In genomic region chr11:8944114-8944513, GRCm38 (mm10) we compare ENCODE assay signal across 18 mouse cellular contexts. TPM values are rescaled to one million over a fixed set of nuclear protein-coding genes. Genes with fewer than 3 reads are reported as not detected.
"Had no signal": no experiment of that assay in that cellular context is flagged by ENCODE, and none has a peak within 500 bp of the region (broad histone marks: within the 10 kb centered on the region; RNA-seq: fewer than 3 reads in every experiment).

No protein-coding gene starts in this region.

- H3K9ac ChIP-seq: kidney, embryonic 15.5 days; lung, embryonic 15.5 days had no signal

- H3K27me3 ChIP-seq: kidney, embryonic 15.5 days; lung, embryonic 15.5 days; megakaryocyte, embryonic 14.5 days had no signal

- DNase-seq: kidney, adult 11 months; kidney, adult 8-10 months; kidney, postnatal 10 days; kidney, postnatal 36 days; layer of hippocampus, postnatal 36 days; lung, adult 18-20 months; lung, postnatal 10 days; lung, postnatal 36 days; midbrain, embryonic 14.5 days; thymus, adult 18-20 months; thymus, postnatal 36 days had no signal

- H3K4me3 ChIP-seq: kidney, embryonic 15.5 days; left cerebral cortex, adult 2 months; lung, embryonic 15.5 days; megakaryocyte, embryonic 14.5 days had no signal

- H3K4me1 ChIP-seq: kidney, embryonic 15.5 days had no signal

- H3K9me3 ChIP-seq: kidney, embryonic 15.5 days; lung, embryonic 15.5 days; megakaryocyte, embryonic 14.5 days had no signal

- H3K4me2 ChIP-seq: kidney, embryonic 15.5 days; lung, embryonic 15.5 days; midbrain, embryonic 11.5 days had no signal

- H3K36me3 ChIP-seq: kidney, embryonic 15.5 days; lung, embryonic 15.5 days had no signal

- H3K27ac ChIP-seq: kidney, embryonic 15.5 days; left cerebral cortex, adult 2 months; lung, embryonic 15.5 days had no signal

RNA-seq across cellular contexts. Expression of gene Pkd1l1, which starts 29.0 kb away (rescaled TPM):
- total RNA-seq: left cerebral cortex, postnatal 10 days had no signal
- polyA plus RNA-seq: midbrain, embryonic 11.5 days; small intestine, adult 2 months had no signal
